Mouse (Mus musculus): ENCODE results near the gene Dhrs7b. TPM values are rescaled to one million over a fixed set of nuclear protein-coding genes. Genes with fewer than 3 reads are reported as not detected.

The Dhrs7b gene
- polyA plus RNA-seq, 1 experiment from 2014 or later: 32.2 TPM

GRCm38 (mm10) chr11:60890286-60890685 is 59.9 kb downstream of the Dhrs7b start:
- no peak for DNase-seq (ENCODE audit: low spot score)

GRCm38 (mm10) chr11:60890744-60891143 is 60.3 kb downstream of the Dhrs7b start:
- DNase-seq (ENCODE audit: low spot score): no peak

- no peak for DNase-seq (ENCODE audit: low spot score)
Observed at GRCm38 (mm10) chr11:60895915-60896314, 65.5 kb downstream of the Dhrs7b start.

GRCm38 (mm10) chr11:60902001-60902400 is 71.6 kb downstream of the Dhrs7b start:
- no peak for DNase-seq (ENCODE audit: low spot score)

- DNase-seq (ENCODE audit: low spot score): no peak
Observed at GRCm38 (mm10) chr11:60902486-60902885, 72.1 kb downstream of the Dhrs7b start.

- no peak for DNase-seq (ENCODE audit: low spot score)
Observed at GRCm38 (mm10) chr11:60903661-60904061, 73.2 kb downstream of the Dhrs7b start.

- no peak for DNase-seq (ENCODE audit: low spot score)
Observed at GRCm38 (mm10) chr11:60905407-60906120, 75.1 kb downstream of the Dhrs7b start.

- no peak for DNase-seq (ENCODE audit: low spot score)
Observed at GRCm38 (mm10) chr11:60906449-60906848, 76.0 kb downstream of the Dhrs7b start.

- no peak for DNase-seq (ENCODE audit: low spot score)
Observed at GRCm38 (mm10) chr11:60908073-60908472, 77.6 kb downstream of the Dhrs7b start.

GRCm38 (mm10) chr11:60909626-60910025 is 79.2 kb downstream of the Dhrs7b start:
- no peak for DNase-seq (ENCODE audit: low spot score)

Other genes starting within 250 kb of the Dhrs7b start
- 27.0 and 29.0 TPM in 2 replicates for gene Llgl1, start 130.9 kb upstream of the Dhrs7b start, polyA plus RNA-seq (2015; fragmentation: Nextera tagmentation; extraction: Ambion mirVana)
- 72.6 and 78.7 TPM in 2 replicates for gene Flii, start 103.4 kb upstream of the Dhrs7b start, polyA plus RNA-seq (2015; fragmentation: Nextera tagmentation; extraction: Ambion mirVana)
- gene Mief2, start 102.2 kb upstream of the Dhrs7b start, polyA plus RNA-seq (2015; fragmentation: Nextera tagmentation; extraction: Ambion mirVana): 10.3 and 11.0 TPM in 2 replicates
- gene Top3a, start 53.3 kb upstream of the Dhrs7b start, polyA plus RNA-seq (2015; fragmentation: Nextera tagmentation; extraction: Ambion mirVana): 13.5 and 14.5 TPM in 2 replicates
- gene Smcr8, start 53.1 kb upstream of the Dhrs7b start, polyA plus RNA-seq (2015; fragmentation: Nextera tagmentation; extraction: Ambion mirVana): 4.7 TPM in 2 replicates
- gene Shmt1, start 18.9 kb upstream of the Dhrs7b start, polyA plus RNA-seq (2015; fragmentation: Nextera tagmentation; extraction: Ambion mirVana): 63.4 and 67.0 TPM in 2 replicates
- gene Tmem11, start 48.6 kb downstream of the Dhrs7b start, polyA plus RNA-seq (2015; fragmentation: Nextera tagmentation; extraction: Ambion mirVana): 46.0 and 52.0 TPM in 2 replicates
- gene Natd1, start 84.1 kb downstream of the Dhrs7b start, polyA plus RNA-seq (2015; fragmentation: Nextera tagmentation; extraction: Ambion mirVana): 11.9 and 15.0 TPM in 2 replicates
- gene Map2k3, start 101.4 kb downstream of the Dhrs7b start, polyA plus RNA-seq (2015; fragmentation: Nextera tagmentation; extraction: Ambion mirVana): 70.5 and 73.5 TPM in 2 replicates
- 0.05 and 0.10 TPM in 2 replicates for gene Kcnj12, start 191.9 kb downstream of the Dhrs7b start, polyA plus RNA-seq (2015; fragmentation: Nextera tagmentation; extraction: Ambion mirVana)